In the genomic region with DNA sequence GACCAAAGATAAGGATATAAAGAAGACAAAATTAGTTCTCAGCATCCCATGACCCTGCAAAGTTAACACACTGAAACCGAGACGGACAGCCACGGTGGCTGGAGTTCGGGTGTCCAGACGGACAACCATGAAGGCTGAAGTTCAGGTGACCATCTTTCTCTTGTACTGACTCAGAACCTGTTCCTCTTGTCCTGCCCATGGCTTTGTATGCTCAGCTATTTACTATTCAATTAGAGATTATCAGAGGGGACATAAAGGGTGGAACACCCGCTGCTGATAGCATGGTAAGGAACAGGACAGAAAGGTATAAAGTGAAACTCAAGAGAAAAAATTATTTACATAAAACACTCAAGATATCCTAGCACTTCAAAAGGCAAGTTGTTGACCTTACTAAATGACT, we compare ENCODE assay signal across 14 mouse cellular contexts.
"Had no signal": no experiment of that assay in that cellular context is flagged by ENCODE, and none has a peak within 500 bp of the region (broad histone marks: within the 10 kb centered on the region; RNA-seq: fewer than 3 reads in every experiment).

No protein-coding gene starts in this region.

- DNase-seq: kidney, adult 2 months; kidney, postnatal 25 days; layer of hippocampus, postnatal 36 days; liver, postnatal 0 days; lung, postnatal 14 days; right cerebral cortex, postnatal 4 days; thymus, postnatal 25 days had no signal

- H3K27me3 ChIP-seq: lung, embryonic 15.5 days; megakaryocyte, embryonic 14.5 days; midbrain, embryonic 13.5 days had no signal

- H3K9ac ChIP-seq: liver, embryonic 14.5 days; liver, postnatal 0 days; midbrain, embryonic 13.5 days had no signal

- H3K36me3 ChIP-seq: lung, embryonic 15.5 days; midbrain, embryonic 10.5 days; midbrain, embryonic 13.5 days had no signal

- H3K4me2 ChIP-seq: midbrain, embryonic 13.5 days had no signal

- H3K4me3 ChIP-seq: megakaryocyte, embryonic 14.5 days; midbrain, embryonic 10.5 days; midbrain, embryonic 13.5 days had no signal

- ATAC-seq: inflammation-experienced regulatory T-cells, adult 6 months; midbrain, embryonic 13.5 days had no signal

- H3K9me3 ChIP-seq: lung, embryonic 15.5 days; megakaryocyte, embryonic 14.5 days; midbrain, embryonic 10.5 days; midbrain, embryonic 13.5 days had no signal

- H3K4me1 ChIP-seq: midbrain, embryonic 13.5 days had no signal

- H3K27ac ChIP-seq: kidney, postnatal 0 days; liver, embryonic 14.5 days; midbrain, embryonic 10.5 days; midbrain, embryonic 13.5 days had no signal
